Mouse (Mus musculus) G1E-ER4 (cell line): ENCODE data around the gene Cbl. TPM values are rescaled to one million over a fixed set of nuclear protein-coding genes. Genes with fewer than 3 reads are reported as not detected.

Experiments
- GATA1 ChIP-seq: IDR thresholded peaks from one replicate; pipeline ENCODE4 v1.8.0; 2012; ENCODE audit warnings: low read length, inconsistent platforms
- polyA plus RNA-seq: library from polyadenylated mRNA; stranded (reverse); fragments of >175 nt; gene quantifications from 2 replicates; pipeline ENCODE4 v1.2.3, GENCODE M21; 2012

Gene Cbl
- polyA plus RNA-seq, 1 experiment = 18.5 TPM

DNA sequence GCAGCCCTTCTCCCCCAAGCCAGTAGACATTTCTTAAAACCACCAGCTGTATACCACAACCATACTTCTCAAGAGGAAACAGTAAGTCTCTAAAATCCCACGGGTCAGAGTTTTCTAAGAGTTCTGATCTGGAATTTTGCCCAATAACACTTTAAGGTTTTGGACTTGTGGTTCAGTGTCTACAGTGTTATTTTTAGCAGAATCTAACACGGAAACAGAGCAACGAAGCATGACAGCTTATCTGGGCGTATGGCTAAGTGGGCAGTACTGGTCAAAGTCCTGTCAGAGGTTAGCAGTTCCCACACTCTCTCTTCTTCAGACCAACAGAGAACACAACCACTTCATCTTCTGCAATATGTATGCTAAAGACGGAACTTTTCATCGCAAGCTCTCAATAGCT lies 58.3 kb downstream of the Cbl start:
- no peak for TF ChIP-seq GATA1

DNA sequence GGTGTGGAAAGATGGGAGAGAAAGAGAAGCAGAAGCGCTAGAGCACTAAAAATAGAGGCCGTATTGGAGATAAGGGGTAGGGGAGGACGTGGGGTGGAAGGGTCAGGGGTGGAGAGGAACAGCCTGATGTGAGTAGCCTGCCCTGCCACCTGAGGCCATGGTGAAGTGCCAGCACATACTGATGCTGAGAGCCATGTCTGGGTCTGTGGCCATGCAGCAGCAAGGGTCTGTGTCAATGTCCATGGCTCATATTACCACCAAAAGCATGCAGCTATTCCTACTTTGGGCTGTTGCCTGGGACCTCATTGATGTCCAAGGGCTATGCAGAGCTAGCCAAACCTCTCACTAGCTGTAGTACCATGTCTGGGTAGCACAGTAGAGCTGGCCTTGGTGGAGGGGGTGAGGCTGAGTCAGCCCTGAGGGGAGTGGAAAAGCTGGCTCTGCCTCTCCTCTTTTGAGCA lies 63.1 kb downstream of the Cbl start:
- no peak for TF ChIP-seq GATA1

DNA sequence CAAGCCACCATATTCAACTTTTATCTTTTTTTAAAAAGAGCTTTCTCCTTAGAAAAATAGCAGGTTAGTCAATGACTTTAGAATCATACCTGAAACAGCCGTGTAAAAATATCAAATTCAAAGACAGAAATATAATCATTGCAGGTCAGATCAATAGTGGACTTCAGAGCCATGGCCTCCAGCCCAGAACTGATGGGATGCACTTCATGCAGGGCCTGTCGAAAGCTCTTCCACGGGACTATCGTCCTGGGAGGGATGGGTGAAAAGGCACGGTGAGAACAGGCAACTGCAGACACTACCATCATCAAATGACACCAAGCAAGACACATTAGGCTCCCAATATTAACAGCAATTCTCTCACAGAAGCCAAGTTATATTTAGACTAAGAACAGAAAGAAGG lies 64.9 kb downstream of the Cbl start:
- no peak for TF ChIP-seq GATA1

DNA sequence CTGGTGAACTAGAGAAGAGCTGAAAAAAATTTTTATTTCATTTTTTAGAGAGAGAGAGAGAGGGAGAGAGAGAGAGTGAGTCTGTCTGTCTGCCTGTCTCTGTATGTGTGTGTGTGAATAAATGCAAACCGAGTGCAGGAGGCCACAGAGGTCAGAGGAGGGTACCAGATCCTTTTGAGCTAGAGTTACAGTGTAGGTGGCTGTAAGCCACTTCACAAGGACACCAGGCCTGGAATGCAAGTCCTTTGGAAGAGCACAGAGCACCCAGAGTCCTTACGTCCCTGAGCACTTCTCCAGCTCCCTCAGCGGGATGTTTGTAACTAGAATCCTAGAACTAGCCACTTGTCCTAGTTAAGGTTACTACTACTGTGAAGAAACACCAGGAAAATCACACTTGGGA lies 74.0 kb downstream of the Cbl start:
- TF ChIP-seq GATA1 = no peak

- no peak for TF ChIP-seq GATA1
These were observed 86.6 kb downstream of the Cbl start for GRCm38 (mm10) chr9:44147290-44147689.

DNA sequence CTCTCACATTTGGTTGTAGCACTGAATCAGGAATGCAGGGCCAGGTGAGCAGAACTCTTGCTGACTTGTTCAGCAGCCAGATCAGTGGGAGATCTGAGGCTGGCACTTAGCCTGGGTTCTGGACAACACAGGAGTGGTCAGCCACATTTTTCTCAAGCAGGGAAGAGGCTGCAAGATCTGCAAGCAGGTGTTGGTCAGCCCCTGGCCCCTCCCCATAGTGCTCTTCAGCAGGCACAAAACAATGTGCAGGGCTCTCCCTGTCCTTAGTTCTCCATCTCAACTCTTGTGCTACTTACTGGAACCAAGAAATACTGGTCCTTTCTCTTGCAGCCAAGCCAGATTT lies 89.2 kb downstream of the Cbl start:
- TF ChIP-seq GATA1 = no peak

DNA sequence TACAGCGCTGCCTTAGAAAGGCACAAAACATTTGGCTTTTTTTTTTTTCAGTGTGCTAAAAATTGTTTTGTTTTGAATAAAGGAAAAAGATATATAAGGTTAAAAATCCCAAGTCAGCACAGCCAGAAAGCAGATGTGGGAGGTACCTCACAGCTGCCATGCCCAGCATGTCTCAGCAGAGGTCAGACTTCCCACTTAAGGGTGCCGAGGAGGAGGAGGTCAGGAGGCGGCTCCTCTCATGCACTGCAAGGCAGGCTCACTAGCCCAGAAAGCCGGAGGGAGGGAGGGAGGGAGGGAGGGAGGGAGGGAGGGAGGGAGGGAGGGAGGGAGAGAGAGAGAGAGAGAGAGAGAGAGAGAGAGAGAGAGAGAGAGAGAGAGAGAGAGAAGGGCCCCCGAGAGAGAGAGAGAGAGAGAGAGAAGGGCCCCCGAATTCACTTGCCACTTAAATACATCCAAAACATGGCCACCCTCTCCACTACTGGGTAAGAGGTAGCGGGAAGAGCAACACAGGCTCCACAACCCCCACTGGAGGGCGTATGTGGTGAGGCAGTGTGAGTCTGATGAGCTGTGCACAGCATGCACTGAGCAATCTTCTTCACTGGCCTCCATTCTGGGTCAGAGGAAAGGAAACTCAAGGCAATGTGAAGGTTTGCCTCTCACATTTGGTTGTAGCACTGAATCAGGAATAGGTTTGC lies 89.7 kb downstream of the Cbl start:
- no peak for TF ChIP-seq GATA1

DNA sequence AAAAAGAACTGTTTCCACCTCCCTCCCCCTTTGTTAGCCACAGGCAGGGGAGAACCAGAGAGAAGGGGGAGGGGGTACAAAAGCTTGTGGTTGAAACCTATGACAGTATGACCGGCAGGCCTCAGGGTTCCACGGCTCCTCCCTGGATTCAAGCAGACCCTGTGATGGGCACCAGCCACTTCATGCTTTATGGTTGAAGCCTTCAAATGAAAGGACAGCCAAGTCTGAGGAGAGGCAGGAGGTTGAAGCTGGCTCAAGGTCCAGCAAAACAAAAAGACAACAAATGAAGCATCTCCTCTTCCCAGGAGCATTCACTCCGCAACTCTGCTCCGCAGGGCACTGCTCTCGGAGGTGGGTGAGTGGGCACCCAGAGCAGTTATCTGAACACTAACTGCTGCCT lies 90.4 kb downstream of the Cbl start:
- no peak for TF ChIP-seq GATA1

DNA sequence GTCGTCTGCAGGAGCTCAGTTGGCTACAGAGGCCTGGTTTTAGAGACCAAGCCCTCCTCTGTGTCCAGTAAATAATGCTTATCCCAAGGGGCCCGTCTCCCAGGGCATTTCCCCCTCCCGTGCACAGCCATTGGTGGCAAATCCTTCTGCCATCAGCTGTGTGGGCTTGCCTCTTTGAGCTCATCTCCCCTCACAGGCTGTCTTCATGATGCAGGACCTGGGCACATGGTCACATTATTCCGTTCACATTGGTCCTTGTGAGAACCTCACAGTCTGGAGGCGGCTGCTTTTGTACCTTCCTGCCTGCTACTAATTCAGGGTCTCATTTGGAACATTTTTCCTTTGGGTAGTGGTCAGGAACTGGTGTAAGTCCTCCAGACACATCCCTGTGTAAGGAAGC lies 91.9 kb downstream of the Cbl start:
- TF ChIP-seq GATA1 = no peak

DNA sequence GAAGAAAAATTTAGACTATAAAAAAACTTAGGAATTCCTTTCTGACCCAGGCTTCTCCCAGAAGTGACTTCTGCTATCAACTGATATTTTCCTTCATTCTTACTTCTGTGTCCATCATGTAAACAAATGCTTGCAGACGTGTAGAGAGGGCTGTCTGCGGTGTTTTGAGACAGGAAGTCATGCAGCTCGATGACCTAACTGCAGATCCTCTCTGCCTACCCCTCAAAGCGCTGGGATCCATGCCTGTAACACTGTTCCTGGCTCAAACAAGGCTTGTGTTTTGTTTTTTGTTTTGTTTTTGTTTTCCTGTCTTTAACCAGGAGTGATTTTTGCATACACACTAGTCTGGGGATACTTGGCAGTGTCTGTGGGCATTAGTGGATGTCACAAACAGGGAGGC lies 96.0 kb downstream of the Cbl start:
- TF ChIP-seq GATA1 = no peak

DNA sequence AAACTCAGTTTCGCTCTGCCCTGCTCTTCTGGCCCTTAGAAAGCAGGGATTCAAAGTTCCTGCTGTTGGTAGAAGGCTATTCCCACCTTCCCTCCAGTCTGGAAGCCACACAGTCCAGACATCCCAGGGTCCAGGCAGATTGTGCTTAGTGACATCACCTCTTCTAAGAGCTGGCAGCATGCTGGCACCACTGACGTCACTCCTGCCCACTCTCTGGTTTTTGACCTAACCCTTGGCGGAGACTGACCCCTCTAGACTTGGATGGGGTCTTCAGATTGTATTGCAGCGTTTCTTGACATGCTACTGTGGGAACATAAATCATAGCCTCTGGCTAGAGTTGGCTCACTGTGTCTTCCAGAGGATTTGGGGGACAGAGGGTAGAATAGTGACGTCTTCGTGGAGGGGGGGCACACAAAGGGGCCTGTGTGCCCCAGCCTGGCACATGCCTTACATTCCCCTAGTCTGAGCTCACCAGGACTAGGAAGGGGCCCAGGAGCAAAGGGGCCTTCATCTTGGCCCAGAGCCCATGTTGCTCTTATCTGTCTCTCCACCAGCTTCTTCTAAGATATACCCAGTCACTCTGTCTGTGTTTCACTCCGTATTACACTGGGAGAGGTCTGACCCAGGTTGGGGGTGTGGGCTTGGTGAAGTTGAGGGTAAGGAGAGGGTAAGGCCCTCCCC lies 98.0 kb downstream of the Cbl start:
- no peak for TF ChIP-seq GATA1

DNA sequence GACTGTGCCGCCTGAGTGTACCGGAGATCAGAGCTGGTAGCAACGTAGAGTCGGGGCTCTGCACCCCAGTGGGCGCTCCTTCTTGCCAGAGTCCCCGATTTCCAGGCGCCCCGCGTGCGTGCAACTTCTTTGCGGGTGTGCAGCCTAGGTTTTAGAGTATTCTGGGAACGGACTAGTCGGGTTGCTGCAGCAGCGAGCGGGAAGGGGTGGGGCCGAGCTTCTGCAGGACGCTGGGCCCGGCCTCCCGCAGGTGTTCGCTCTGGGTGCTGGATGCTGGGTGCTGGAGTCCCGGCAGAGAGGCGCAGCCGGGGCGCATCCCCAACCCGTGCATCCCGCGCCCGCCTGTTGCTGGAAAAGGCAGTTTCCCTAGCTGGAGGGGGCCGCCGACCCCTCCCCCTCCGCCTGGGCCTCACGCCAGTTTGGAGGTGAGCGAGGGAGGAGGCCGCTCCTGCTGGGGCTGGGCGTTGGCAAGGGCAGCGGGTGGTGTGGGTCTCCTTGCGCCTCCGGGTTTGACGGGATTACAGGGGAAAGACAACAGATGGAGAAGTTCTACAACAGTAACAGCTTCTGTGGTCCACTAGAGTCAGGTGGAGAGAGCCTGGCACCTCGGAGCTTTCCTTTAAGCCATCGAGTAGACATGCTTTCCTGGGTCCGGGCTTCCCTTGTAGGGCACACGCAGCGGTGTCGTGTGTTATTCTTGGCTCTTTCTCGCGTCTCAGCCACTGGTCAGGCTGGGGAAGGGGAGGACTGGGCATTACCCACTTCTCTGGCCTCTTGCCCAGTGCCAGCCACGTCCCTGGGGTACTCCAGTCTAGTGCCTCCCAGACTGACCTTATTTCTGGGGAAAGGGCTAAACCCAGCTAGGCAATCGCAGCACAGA lies 98.8 kb downstream of the Cbl start:
- TF ChIP-seq GATA1 = no peak

- no peak for TF ChIP-seq GATA1
These were observed 99.6 kb downstream of the Cbl start, which contains the start of gene Mcam for GRCm38 (mm10) chr9:44134101-44134850. Mcam (plus strand) TSS chr9:44134469.

- no peak for TF ChIP-seq GATA1
These were observed 100.6 kb downstream of the Cbl start for GRCm38 (mm10) chr9:44133287-44133686.

DNA sequence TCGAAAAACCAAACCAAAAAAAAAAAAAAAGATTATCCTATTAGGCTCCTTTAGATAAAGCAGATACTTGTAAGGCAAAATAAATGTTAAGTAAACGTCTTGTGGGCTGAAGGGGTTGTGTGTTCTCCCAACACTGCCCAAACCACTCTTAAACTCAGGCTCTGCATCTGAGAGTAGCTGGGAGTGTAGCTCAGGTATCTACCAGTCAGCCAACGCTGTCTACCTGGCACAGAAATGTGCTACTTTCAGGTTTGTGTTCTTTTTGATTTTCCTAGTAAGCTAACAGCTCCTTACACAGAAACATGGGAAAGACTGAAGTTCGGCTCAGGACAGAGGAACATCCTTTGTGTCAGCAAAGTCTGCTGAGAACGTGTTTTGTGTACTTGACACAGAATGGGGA lies 101.6 kb downstream of the Cbl start:
- TF ChIP-seq GATA1 = no peak

DNA sequence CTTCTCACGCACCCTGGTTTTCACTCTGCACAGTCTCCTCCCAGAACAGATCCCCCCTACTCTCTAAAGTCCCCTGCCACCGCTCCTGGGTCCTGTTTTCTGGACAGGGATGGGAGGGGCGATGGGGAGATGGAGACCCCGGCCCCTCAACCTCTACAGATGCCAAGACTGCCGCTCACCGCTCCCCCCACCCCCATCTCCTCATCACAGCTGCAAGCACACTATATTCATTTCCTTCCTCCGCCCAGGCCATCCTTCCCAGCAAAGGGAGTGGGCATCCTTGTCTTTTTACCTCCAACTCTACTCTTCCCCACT lies 102.6 kb downstream of the Cbl start:
- no peak for TF ChIP-seq GATA1
